Mouse (Mus musculus): ENCODE results near the gene Sprr2h.

Sprr2h gene

GRCm38 (mm10) chr3:92385385-92385784 lies at the start of gene Sprr2h:
Gene Sprr2h, plus strand, starts transcription at chr3:92385685.
- Histone ChIP-seq H3K27me3 (ENCODE audit: control insufficient read depth, insufficient read depth, low read length, poor library complexity, severe bottlenecking) (no peaks in the 10 kb centered on the region), H3K36me3 (ENCODE audit: control insufficient read depth, insufficient read depth, low read length, poor library complexity, severe bottlenecking) (no peaks in the 10 kb centered on the region)
- DNase-seq (ENCODE audit: low read depth, low spot score), result no peak

- DNase-seq (ENCODE audit: low read depth, low spot score), result no peak
- no peaks in the 10 kb centered on the region for H3K36me3 ChIP-seq (ENCODE audit: control insufficient read depth, insufficient read depth, low read length, poor library complexity, severe bottlenecking)
- H3K27me3 ChIP-seq (ENCODE audit: control insufficient read depth, insufficient read depth, low read length, poor library complexity, severe bottlenecking), result no peaks in the 10 kb centered on the region
Observed at GRCm38 (mm10) chr3:92336278-92336677, 49.2 kb upstream of the Sprr2h start.

GRCm38 (mm10) chr3:92338840-92339239 lies 46.6 kb upstream of the Sprr2h start, which contains the start of gene Sprr2d:
Gene Sprr2d, plus strand, starts transcription at chr3:92339140.
- no peak for DNase-seq (ENCODE audit: low read depth, low spot score)
- Histone ChIP-seq H3K27me3 (ENCODE audit: control insufficient read depth, insufficient read depth, low read length, poor library complexity, severe bottlenecking) (no peaks in the 10 kb centered on the region), H3K36me3 (ENCODE audit: control insufficient read depth, insufficient read depth, low read length, poor library complexity, severe bottlenecking) (no peaks in the 10 kb centered on the region)

- Histone ChIP-seq H3K36me3 (ENCODE audit: control insufficient read depth, insufficient read depth, low read length, poor library complexity, severe bottlenecking) (no peaks in the 10 kb centered on the region), H3K27me3 (ENCODE audit: control insufficient read depth, insufficient read depth, low read length, poor library complexity, severe bottlenecking) (no peaks in the 10 kb centered on the region)
- no peak for DNase-seq (ENCODE audit: low read depth, low spot score)
Observed at GRCm38 (mm10) chr3:92351843-92352242, 33.6 kb upstream of the Sprr2h start, which contains the start of gene Sprr2e. Gene Sprr2e, plus strand, starts transcription at chr3:92352143.

GRCm38 (mm10) chr3:92361619-92362018 lies 23.9 kb upstream of the Sprr2h start:
- no peaks in the 10 kb centered on the region for H3K36me3 ChIP-seq (ENCODE audit: control insufficient read depth, insufficient read depth, low read length, poor library complexity, severe bottlenecking)
- no peaks in the 10 kb centered on the region for H3K27me3 ChIP-seq (ENCODE audit: control insufficient read depth, insufficient read depth, low read length, poor library complexity, severe bottlenecking)
- DNase-seq (ENCODE audit: low read depth, low spot score), result no peak

- Histone ChIP-seq H3K36me3 (ENCODE audit: control insufficient read depth, insufficient read depth, low read length, poor library complexity, severe bottlenecking) (no peaks in the 10 kb centered on the region), H3K27me3 (ENCODE audit: control insufficient read depth, insufficient read depth, low read length, poor library complexity, severe bottlenecking) (no peaks in the 10 kb centered on the region)
- DNase-seq (ENCODE audit: low read depth, low spot score), result no peak
Observed at GRCm38 (mm10) chr3:92364887-92365286, 20.6 kb upstream of the Sprr2h start, which contains the start of gene Sprr2f. Gene Sprr2f, plus strand, starts transcription at chr3:92365187.

GRCm38 (mm10) chr3:92373613-92374012 lies 11.9 kb upstream of the Sprr2h start:
- Histone ChIP-seq H3K27me3 (ENCODE audit: control insufficient read depth, insufficient read depth, low read length, poor library complexity, severe bottlenecking) (no peaks in the 10 kb centered on the region), H3K36me3 (ENCODE audit: control insufficient read depth, insufficient read depth, low read length, poor library complexity, severe bottlenecking) (no peaks in the 10 kb centered on the region)
- DNase-seq (ENCODE audit: low read depth, low spot score), result no peak

GRCm38 (mm10) chr3:92394301-92394700 lies 8.8 kb downstream of the Sprr2h start:
- H3K36me3 ChIP-seq (ENCODE audit: control insufficient read depth, insufficient read depth, low read length, poor library complexity, severe bottlenecking), result no peaks in the 10 kb centered on the region
- H3K27me3 ChIP-seq (ENCODE audit: control insufficient read depth, insufficient read depth, low read length, poor library complexity, severe bottlenecking), result no peaks in the 10 kb centered on the region
- DNase-seq (ENCODE audit: low read depth, low spot score), result no peak

GRCm38 (mm10) chr3:92407691-92408090 lies 22.2 kb downstream of the Sprr2h start, which contains the start of gene Sprr2i:
Gene Sprr2i, plus strand, starts transcription at chr3:92407991.
- no peaks in the 10 kb centered on the region for H3K27me3 ChIP-seq (ENCODE audit: control insufficient read depth, insufficient read depth, low read length, poor library complexity, severe bottlenecking)
- no peaks in the 10 kb centered on the region for H3K36me3 ChIP-seq (ENCODE audit: control insufficient read depth, insufficient read depth, low read length, poor library complexity, severe bottlenecking)
- no peak for DNase-seq (ENCODE audit: low read depth, low spot score)

- H3K27me3 ChIP-seq (ENCODE audit: control insufficient read depth, insufficient read depth, low read length, poor library complexity, severe bottlenecking), result no peaks in the 10 kb centered on the region; the same call in 1 of the 2 replicates
- H3K36me3 ChIP-seq (ENCODE audit: control insufficient read depth, insufficient read depth, low read length, poor library complexity, severe bottlenecking), result no peaks in the 10 kb centered on the region
- DNase-seq (ENCODE audit: low read depth, low spot score), result no peak
Observed at GRCm38 (mm10) chr3:92417782-92418181, 32.3 kb downstream of the Sprr2h start, which contains the start of gene Sprr2j-ps. Gene Sprr2j-ps, plus strand, starts transcription at chr3:92418082.

- H3K27me3 ChIP-seq (ENCODE audit: control insufficient read depth, insufficient read depth, low read length, poor library complexity, severe bottlenecking), result no peaks in the 10 kb centered on the region
- no peak for DNase-seq (ENCODE audit: low read depth, low spot score)
- H3K36me3 ChIP-seq (ENCODE audit: control insufficient read depth, insufficient read depth, low read length, poor library complexity, severe bottlenecking), result no peaks in the 10 kb centered on the region
Observed at GRCm38 (mm10) chr3:92429323-92429722, 43.8 kb downstream of the Sprr2h start, which contains the start of gene Gm9774. Gene Gm9774, minus strand, starts transcription at chr3:92429423.

GRCm38 (mm10) chr3:92432282-92432681 lies 46.8 kb downstream of the Sprr2h start, which contains the start of gene Sprr2k:
Gene Sprr2k, plus strand, starts transcription at chr3:92432582.
- no peaks in the 10 kb centered on the region for H3K36me3 ChIP-seq (ENCODE audit: control insufficient read depth, insufficient read depth, low read length, poor library complexity, severe bottlenecking)
- H3K27me3 ChIP-seq (ENCODE audit: control insufficient read depth, insufficient read depth, low read length, poor library complexity, severe bottlenecking), result no peaks in the 10 kb centered on the region
- DNase-seq (ENCODE audit: low read depth, low spot score), result no peak
